Mouse (Mus musculus): ENCODE measurements around the gene Eya2.
"Not testable (repeated sequence)": the region's sequence is repeated elsewhere in the genome, so short reads cannot be mapped to it uniquely, and the experiment has no call there.

The Eya2 gene

DNA sequence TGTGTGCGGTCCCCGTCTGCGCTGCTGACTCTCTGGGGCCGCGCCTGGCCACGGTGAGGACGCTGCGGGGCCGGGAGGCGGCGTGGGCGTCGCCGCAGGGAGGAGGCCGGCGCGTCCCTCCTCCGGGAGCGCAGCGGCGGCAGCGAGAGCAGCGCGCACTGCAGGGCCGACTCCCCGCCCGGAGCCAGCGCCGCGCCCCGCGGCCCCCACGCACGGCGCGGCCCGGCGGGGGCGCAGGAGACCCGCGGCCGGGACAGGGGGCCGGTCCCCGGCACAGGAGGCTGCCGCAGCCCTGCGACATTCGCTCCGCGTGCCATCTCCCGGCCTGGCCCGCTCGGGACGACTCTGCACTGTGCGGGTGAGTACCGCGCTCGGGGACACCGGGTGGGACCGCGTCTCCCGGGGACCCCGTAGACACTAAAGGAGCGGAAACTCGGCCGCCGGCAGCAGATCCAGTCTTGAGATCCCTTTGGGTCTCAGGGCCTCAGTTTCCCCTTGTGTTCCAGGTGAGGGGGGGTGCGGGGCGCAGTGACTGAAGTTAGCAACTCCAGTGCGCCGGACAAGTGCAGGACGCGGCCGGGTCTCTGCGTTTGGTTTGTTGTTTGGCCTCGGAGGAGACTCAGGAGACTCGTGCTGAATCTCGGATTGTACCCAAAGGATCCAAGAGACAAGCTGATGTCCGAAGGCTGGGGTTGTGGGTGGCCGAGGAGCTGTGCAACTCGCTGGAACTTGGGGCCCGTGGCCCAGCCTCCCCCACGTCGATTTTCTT, at the start of gene Eya2:
TSS of gene Eya2 (plus strand) at position 126 of the 769 bp plus-strand sequence.
- no peak for DNase-seq (ENCODE audit: low spot score)

DNA sequence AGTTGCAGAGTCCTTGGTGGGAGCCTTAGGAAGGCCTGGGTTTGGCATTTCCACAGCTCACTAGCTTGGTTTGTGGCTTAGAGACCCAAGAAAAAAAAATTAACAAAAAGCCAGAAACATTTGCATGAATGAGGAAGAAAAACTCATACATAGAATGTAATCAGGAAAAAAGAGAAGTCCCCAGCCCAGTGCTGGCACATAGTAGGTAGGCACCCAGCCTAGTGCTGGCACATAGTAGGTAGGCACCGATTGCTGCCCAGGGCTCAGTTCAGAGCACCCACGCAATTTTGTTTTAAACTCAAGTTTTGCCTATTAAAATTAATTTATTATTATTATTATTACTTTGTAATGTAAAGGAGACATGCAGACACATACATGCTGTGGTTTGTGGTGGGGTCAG, 49.1 kb upstream of the Eya2 start:
- DNase-seq (ENCODE audit: low spot score): no peak

DNA sequence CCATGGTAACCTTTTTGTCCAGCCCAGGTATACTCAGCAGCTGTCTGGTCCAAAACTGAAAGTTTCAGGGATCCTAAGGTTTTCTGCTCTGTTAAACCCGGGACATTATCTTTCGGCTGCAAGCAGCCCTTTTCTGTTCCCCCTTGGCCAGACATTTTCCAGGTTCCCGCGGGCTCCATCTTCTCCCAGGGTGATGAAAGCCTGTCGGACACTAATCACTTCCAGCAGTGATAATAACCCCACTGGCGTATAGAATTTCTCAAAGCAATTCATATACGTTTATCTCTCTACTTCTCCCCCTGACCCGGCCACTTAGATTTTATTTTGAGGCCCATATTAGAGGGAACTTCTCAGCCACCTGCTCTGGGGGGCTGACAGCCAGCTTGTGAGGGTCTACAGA, 48.5 kb upstream of the Eya2 start:
- no peak for DNase-seq (ENCODE audit: low spot score)

DNA sequence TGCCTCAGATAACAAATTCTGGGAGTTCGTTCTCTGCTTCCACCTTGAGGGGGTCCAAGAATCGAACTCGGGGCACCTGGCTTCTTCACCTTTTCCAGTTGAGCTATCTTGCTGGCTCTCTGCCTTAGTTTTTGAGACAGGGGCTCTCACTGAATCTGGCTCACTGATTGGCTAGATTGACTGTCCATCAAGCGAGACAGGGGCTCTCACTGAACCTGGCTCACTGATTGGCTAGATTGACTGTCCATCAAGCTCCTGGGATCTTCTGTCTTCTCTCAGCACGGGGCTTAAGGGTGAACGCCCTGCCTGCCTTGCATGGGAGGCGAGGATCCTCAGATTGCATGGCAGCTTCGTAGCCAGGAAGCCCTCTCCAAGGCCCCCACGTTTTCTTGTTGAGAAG, 47.4 kb upstream of the Eya2 start:
- DNase-seq (ENCODE audit: low spot score): no peak

DNA sequence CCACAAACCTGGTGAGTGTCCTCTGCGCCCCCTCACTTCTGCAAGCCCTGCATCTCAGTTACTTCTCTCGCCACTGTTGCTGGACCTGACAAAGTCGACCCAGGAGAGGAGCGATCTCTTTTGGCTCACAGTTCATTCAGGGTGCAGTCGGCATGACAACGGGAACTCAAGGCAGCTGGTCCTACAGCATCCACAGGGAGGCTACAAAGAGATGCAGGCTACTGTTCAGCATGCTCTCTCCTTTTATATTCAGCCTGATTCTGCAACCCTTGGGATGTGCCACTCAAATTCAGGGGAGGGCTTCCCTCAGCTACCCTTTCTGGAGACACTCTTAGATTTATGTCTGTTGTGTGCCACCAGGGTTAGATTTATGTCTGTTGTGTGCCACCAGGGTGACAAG, 46.2 kb upstream of the Eya2 start:
- no peak for DNase-seq (ENCODE audit: low spot score)

DNA sequence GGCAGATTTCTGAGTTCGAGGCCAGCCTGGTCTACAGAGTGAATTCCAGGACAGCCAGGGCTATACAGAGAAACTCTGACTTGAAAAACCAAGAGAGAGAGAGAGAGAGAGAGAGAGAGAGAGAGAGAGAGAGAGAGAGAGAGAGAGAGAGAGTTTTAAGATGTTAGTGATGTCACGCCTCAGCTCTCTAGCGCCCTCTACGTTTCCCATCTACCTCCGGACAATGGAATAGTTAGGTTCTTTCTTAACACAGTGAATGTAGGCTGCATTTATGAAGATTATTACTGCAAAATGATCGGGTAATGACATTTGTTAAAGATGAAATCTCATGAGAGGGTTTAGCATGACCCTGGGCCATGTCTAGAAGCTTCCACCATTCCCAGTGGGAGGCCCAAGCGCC, 44.4 kb upstream of the Eya2 start:
- not testable (repeated sequence) for DNase-seq (ENCODE audit: low spot score)

DNA sequence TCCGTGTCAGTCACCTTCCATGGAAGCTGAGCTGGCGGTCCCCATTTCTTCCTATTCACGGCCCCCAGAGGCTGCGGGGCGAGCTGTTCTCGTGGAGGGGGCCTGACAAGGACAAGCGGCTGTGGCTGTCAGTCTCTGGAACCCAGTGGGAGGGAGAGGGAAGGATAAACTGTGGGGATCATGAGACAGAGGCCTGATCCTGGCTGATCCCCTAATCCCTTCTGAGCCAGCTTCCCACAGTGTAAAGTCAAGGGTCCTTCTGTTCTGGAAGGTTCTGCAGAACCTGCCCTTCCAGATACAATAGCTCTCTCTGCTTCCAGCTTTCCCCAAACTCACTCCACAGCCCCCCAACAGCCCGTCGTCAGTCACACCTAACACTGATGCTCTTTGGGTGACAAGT, 40.8 kb upstream of the Eya2 start:
- no peak for DNase-seq (ENCODE audit: low spot score)

DNA sequence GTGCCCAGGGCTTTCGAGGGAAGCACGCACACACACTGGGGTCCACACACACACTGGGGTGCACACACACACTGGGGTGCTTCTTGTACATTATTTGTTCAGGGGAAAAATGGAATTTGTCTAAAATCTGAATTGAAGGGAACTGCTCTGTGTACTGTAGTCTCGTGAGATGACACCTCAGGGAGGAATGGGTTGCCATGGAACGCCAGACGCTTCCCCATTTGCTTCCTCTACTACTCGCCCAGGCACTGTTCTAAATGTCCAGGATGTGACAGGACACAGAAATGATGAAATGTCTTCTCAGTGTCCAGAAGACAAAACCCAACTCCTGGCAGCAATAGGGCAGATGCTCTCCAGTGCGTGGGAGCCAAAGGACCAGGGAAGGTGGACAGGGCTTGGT, 37.6 kb upstream of the Eya2 start:
- DNase-seq (ENCODE audit: low spot score): no peak

DNA sequence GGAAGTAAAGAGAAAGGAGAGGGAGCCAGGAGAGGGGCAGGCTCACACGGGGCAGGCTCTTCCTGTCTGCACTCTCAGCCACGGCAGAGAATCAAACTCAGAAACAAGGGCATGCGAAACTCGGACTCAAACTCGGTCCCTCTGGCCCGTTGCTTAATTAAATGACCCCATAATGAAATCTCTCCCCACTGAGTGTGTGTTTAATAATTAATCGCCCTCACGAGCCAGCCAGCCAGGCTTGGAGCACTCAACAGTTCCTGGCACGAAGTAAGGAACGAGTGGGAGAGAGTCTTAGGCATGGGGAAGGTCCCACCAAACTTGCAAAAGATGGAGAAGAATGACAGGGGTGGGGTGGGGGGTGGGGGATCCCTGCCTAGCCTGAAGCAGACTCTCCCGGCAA, 35.9 kb upstream of the Eya2 start:
- no peak for DNase-seq (ENCODE audit: low spot score)

DNA sequence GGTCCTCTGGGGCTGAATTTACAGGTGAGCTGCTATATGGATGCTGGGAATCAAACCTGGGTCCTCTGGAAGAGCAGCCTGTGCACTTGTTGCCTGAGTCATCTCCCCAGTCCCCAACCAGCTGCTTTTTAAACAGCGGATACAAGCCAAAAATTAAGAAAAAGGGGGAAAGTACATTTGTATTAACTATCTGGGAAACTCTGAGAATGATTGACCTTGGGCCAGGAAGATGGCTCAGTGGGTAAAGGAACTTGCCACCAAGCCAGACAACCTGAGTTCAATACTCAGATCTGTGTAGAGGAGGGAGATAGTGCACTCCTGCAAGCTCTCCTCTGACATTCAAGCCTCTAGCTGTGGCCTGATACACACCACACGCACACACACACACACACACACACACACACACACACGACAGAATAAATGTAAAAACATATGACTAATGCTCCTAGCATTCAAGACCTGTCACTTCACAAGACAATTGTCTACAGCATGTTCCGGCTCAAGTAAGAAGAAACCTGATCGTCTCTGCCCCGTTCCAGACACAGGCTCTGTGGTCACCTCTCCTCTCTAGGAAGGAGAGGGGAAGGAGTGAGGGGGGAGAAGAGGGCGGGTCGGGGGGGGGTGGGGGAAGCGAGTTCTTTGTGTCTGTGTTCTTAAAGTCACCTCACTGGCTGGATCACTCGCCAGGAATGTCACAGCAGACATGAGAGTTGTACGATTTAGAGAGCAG, 35.2 kb upstream of the Eya2 start:
- DNase-seq (ENCODE audit: low spot score): no peak

DNA sequence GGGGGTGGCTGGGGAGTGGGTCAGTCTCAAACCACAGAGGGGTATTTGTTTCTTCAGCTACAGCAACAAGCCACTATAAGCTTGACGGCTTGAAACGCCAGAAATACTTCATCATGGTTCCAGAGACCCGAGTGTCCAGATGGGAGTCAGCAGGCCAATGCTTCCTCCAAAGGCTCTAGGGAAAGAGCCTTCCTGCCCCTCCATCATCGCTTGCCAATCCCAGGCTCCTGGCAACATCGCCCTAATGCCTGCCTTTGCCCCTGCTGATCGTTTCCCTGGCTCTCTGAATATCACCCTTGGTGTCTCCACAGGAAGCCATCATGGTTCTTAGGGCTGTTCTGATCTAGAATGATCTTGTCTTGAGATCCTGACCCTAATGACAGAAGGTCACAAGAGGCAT, 33.0 kb upstream of the Eya2 start:
- DNase-seq (ENCODE audit: low spot score): no peak

DNA sequence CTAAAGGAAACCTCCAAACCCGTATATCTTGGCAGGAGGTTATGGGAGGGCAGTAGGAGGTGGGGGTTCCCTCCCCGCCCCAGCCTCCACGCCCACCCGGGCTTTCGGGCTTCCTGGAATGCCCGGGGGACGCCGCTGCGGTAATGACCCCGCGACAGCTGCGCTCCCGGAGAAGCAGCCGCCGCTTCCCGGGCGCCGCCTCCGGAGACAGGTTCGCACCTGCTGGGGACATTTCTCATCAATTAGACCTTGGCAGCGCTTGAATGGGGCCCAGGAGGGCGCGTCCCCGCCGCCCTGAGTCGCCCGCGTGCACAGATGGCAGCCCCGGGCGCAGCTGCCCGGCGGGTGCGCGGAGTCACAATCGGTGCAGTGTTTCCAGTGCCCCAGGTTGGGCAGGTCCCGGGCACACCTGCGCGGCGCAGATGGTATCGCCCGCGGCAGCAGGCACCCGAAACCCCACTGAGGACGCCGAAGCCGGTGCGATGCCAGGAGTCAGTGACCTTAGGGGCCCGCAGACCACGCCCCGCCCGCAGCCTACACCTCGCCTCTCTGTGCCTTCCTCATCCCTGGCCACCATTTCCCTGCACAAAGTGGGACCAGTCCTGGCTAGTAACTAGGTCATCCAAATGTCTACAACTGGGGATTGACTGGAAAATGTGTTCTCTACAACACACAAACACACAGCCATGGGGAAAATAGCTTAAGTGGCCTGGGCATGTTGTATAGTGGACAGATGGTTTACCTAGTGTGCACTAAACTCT, 31.4 kb upstream of the Eya2 start:
- no peak for DNase-seq (ENCODE audit: low spot score)

DNA sequence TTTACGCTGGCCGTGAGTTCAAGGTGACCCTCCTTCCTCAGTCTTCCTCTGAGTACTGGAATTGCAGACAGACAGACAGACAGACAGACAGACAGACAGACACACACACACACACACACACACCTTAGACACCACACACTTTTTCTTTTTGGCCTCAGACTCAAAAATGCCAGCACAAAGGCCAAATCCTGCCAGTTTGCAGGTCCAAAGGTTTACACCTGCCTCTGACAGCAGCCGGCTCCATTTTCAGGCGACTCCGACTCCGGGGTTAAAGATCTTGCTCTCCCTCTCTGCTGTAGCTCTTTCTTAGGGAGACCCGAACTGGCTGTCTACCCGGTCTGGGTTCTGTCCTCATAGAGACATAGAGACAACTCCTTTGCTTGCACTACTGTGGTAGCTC, 30.7 kb upstream of the Eya2 start:
- DNase-seq (ENCODE audit: low spot score): no peak

DNA sequence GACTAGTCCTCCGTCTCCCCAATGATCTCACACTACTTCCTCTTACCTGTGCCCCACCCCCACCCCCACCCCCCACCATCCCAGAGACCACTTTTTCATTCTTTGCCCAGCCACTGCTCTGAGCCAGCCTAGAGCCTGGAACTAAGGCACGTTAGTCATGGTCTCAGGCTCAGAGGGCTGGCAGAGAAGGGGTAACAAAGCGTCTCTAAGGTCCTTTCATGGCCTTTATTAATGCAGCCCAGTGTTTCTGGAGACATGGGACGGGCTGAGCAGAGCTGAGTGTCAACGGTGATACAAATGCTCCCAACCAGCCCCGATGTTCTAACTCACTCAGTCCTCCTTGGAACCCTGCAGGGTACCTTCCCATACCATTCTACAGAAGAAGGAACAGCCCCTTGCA, 30.2 kb upstream of the Eya2 start:
- no peak for DNase-seq (ENCODE audit: low spot score)

DNA sequence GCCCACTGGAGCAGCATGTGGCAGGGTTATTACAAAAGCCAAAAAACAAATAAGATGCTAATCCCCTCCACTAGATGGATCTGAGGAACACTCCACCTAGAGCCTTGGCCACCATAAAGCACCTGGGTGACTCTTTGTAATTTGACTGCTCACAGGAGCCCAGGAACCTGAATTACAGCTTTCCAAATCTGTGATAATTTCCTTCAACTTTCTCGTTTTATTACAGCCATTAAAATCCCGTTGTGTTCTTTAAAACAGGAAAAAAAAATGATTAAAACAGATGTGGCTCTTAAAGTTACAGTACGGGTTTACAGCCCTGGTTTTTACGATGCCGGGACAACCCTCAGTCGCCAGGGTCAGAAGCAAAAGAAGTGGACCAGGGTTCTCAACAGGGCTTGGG, 27.9 kb upstream of the Eya2 start:
- no peak for DNase-seq (ENCODE audit: low spot score)

DNA sequence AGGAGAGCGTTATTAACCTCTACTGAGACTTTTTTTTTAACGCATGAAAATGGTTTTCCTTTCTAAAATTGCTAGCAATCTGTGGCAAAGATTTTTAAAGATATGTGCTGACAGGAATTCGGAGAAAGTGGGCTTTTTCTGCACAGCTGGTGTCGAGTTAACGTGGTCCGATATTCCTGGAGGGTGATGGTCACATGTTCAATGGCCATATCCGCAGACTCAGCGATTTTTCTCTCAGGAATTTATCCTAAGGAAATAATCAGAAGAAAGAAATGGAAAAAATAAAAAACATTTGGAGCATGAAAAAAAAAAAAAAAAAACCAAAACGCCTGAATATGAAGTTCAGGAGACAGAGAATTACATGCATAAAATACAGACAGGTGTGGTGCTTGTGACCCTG, 27.0 kb upstream of the Eya2 start:
- no peak for DNase-seq (ENCODE audit: low spot score)

DNA sequence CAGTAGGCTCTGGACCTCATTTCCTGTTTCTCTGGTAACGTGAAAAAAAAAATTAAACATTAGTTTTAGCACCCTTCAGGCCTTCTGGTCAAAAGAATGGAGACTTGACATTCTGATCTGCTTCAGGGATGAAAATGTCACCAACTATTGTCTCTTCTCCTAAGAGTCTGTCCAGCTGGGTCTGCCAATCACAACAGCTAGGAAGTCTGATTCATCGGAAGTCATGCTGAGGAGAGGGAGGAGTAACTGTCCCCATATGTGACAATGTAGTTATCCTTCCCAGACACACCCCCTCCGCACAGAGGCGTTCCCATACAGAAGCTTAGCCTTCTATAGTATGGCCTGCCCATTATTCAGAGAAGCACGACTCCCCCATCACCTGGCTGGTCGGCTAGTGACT, 25.9 kb upstream of the Eya2 start:
- no peak for DNase-seq (ENCODE audit: low spot score)

DNA sequence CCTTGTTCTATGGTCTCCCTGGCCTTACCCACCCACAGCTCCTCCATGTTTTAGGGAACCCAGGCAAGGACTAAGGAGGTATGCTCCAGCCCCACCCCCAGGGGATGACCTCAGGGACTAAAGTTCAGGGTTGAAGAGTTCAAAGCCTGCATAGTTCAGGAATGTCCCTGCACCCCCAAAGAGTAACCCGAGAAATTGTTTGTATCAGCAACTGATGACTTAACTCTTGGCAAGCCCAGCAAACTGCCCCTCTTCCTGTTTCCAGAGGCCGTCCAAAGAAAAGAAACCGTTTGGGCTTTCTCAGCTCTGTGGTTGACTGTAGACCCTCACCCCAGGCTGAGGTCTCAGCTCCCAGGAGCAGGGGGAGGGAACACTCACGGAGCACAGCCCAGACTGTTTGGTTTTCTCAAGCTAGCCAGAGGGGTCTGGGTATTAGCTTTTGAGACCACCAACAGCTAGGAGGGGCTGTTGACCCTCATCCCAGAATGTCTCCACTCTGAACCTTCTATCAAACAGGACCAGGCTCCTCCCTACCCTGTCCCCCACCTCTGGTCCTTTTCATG, 23.5 kb upstream of the Eya2 start:
- no peak for DNase-seq (ENCODE audit: low spot score)

DNA sequence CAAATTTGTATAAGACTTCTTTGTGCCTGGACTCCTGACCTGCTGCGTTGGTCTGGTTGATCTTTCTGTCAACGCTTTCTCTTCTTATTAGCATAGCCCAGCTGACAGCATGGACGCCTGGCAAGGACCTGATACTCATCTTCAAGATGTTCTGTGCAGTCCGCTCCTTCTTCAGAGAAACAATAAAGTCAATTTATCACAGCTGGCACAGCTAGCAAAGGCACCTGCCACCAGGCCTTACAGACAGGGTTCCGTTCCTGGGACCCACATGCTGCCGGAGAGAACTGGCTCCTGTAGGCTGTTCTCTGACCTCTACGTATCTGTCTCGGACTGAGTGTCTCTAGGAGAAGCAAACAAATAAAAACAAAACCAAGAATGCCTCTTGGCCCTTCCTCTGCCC, 11.8 kb upstream of the Eya2 start:
- no peak for DNase-seq (ENCODE audit: low spot score)

DNA sequence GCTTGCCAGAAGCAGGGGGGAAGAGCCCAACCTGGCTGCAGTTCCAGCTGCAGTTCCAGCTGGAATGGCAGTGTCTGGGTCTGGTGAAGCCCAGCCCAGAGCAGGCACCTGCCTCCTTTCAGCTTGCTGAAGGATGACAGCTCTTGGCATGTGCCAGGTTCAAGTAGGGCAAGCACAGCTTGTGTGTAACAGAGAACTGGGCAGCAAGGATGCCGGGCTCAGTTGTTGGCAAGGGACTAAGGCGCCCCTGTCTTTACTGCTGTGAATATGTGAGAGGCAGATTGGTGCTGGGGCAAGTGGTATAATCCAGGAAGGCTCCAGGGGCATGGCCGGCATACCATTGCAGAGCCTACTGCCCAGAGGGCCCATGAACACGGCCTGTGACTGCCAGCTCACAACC, 11.3 kb upstream of the Eya2 start:
- DNase-seq (ENCODE audit: low spot score): no peak

DNA sequence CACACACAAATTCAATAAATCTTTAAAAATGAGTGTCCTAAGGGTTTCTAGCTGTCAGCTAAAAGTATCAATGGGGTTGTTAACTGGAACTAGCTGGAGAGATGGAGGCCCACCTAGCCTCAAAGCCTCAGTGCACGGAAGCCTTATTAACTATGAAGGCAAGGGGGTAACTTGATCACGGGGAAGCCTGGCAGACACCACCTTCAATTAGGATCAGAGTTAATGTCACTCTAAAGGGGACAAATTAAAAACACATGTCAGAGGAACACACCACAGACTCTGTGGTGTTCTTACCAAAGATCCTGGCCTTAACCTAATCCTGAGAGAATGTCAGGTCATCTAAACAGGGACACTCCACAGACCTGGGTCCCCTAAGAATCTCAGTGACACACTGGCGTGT, 10.3 kb upstream of the Eya2 start:
- no peak for DNase-seq (ENCODE audit: low spot score)

DNA sequence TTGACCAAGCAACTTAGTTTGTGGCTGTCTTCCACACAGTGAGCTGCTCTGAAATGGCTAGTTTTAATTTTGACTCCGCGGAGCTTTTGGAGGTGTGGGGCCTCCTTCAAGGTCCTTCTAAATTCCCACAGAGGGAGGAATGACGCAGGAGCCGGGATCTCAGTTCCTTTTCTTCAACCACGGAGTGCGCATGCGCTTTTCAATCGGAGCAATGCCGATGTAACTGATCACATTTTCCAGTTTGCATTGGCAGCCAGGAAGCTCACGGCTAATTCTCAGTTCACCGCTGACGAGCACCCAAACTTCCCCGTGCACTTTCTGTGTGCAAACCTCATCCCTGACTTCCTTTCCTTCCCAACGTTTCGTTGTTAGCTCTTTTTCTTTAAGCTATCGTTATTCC, 4.1 kb upstream of the Eya2 start:
- DNase-seq (ENCODE audit: low spot score): no peak

DNA sequence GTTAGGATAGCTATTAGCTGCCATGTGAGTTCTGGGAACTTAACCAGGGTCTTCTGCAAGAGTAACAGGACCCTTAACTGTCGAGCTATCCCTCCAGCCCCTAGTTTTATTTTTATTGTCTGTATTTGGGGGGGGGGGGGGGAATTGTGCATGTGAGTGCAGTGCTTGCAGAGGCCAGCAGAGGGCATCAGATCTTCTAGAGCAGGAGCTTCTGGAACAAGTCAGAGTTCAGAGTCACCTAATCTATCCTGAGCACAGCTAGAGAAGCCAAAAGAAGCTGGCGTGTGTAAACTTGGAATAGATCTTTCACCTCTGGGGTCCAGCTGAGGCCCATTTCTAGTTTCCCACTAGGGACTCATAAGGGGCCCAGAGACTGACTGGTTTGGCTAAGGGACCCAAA, 1.1 kb upstream of the Eya2 start:
- no peak for DNase-seq (ENCODE audit: low spot score)
